Comparison of ENCODE assay signal across 14 mouse cellular contexts in genomic region chr3:60275249-60275838, GRCm38 (mm10).
"Had no signal": no experiment of that assay in that cellular context is flagged by ENCODE, and none has a peak within 500 bp of the region (broad histone marks: within the 10 kb centered on the region; RNA-seq: fewer than 3 reads in every experiment).

No protein-coding gene starts in this region.

- H3K4me1 ChIP-seq: midbrain, embryonic 10.5 days; midbrain, embryonic 12.5 days; midbrain, embryonic 15.5 days; neural tube, embryonic 12.5 days had no signal

- ATAC-seq: midbrain, embryonic 15.5 days had no signal

- H3K27ac ChIP-seq: midbrain, embryonic 10.5 days; midbrain, embryonic 12.5 days; midbrain, embryonic 15.5 days; neural tube, embryonic 12.5 days had no signal

- H3K4me2 ChIP-seq: lung, embryonic 14.5 days; midbrain, embryonic 12.5 days; midbrain, embryonic 15.5 days; neural tube, embryonic 12.5 days had no signal

- H3K9me3 ChIP-seq: midbrain, embryonic 10.5 days; midbrain, embryonic 12.5 days; midbrain, embryonic 15.5 days; neural tube, embryonic 12.5 days had no signal

- H3K4me3 ChIP-seq: midbrain, embryonic 10.5 days; midbrain, embryonic 12.5 days; midbrain, embryonic 15.5 days; neural tube, embryonic 12.5 days had no signal

- H3K36me3 ChIP-seq: midbrain, embryonic 10.5 days; midbrain, embryonic 12.5 days; midbrain, embryonic 15.5 days; neural tube, embryonic 12.5 days had no signal

- H3K9ac ChIP-seq: lung, embryonic 14.5 days; midbrain, embryonic 12.5 days; midbrain, embryonic 15.5 days; neural tube, embryonic 12.5 days had no signal

- DNase-seq: lung, adult 18-20 months; lung, embryonic 14.5 days; lung, postnatal 10 days; lung, postnatal 4 days; right cerebral cortex, postnatal 25 days; right cerebral cortex, postnatal 4 days; spleen, adult 18-20 months; thymus, adult 18-20 months; thymus, postnatal 14 days; thymus, postnatal 36 days had no signal

- H3K27me3 ChIP-seq: midbrain, embryonic 12.5 days; midbrain, embryonic 15.5 days; neural tube, embryonic 12.5 days had no signal
